Mouse (Mus musculus) kidney, adult 2 months (tissue): ENCODE measurements around the gene Cog3. TPM values are rescaled to one million over a fixed set of nuclear protein-coding genes. Genes with fewer than 3 reads are reported as not detected.
A peak's percentile ranks its signal among the peaks of the same experiment; 100 is the strongest.
"Not testable (repeated sequence)": the region's sequence is repeated elsewhere in the genome, so short reads cannot be mapped to it uniquely, and the experiment has no call there.

Experiments
- DNase-seq: peaks from one replicate; pipeline ENCODE4 v3.0.0; 2021
- H3K27ac ChIP-seq: fragments of 200-500 bp; 2 replicates; pipeline ENCODE4 v1.5.1; 2012; ENCODE audit warnings: low read depth, low read length, control low read depth, inconsistent platforms; ENCODE audit not compliant: insufficient read depth
- H3K27me3 ChIP-seq: fragments of 200-500 bp; replicated peaks from 2 replicates; pipeline ENCODE4 v1.6.1; 2012; ENCODE audit warnings: mild to moderate bottlenecking, moderate library complexity, low read length, inconsistent platforms; ENCODE audit not compliant: control insufficient read depth, insufficient read depth
- H3K36me3 ChIP-seq: fragments of 200-500 bp; 2 replicates; pipeline ENCODE4 v1.6.1; 2012; ENCODE audit warnings: mild to moderate bottlenecking, moderate library complexity, low read length, inconsistent platforms; ENCODE audit not compliant: control insufficient read depth, insufficient read depth
- H3K4me1 ChIP-seq: fragments of 200-500 bp; 2 replicates; pipeline ENCODE4 v1.6.1; 2011; ENCODE audit warnings: low read length; ENCODE audit not compliant: control insufficient read depth, insufficient read depth
- H3K4me3 ChIP-seq: fragments of 200-500 bp; 2 replicates; pipeline ENCODE4 v1.5.1; 2011; ENCODE audit warnings: mild to moderate bottlenecking, low read depth, low read length, control low read depth; ENCODE audit not compliant: insufficient read depth
- CTCF ChIP-seq: fragments of 200-500 bp; conservative IDR thresholded peaks from 2 replicates; pipeline ENCODE4 v1.5.1; 2011; ENCODE audit warnings: low read depth, mild to moderate bottlenecking, control low read depth, low read length, moderate library complexity, mixed read lengths; ENCODE audit not compliant: insufficient read depth, insufficient read length
- POLR2A ChIP-seq: fragments of 200-500 bp; IDR thresholded peaks from one replicate; pipeline ENCODE4 v1.6.1; 2011; ENCODE audit warnings: low read depth, low read length, control low read depth
- WGBS: fragments of 180-500 bp; shearing (Covaris S2); methylation state at CpG from one replicate; pipeline ENCODE4 v1.1.7; 2018; 5-methylcytosine and 5-hydroxymethylcytosine counted together
- polyA plus RNA-seq: library from polyadenylated mRNA; depleted of rRNA; stranded (reverse); fragments of >200 nt; gene quantifications from 2 replicates; pipeline ENCODE4 v1.2.3, GENCODE M21; 2012

The Cog3 gene
- polyA plus RNA-seq, 1 experiment, result 10.0 TPM

GRCm38 (mm10) chr14:75773431-75773830, 19.1 kb upstream of the Cog3 start:
- 43% methylated on average over 8 of the region's 8 CpGs for WGBS
- Histone ChIP-seq H3K36me3 (peaks cover 10% of the 10 kb centered on the region), H3K4me3 (no peak overlapping the region), H3K4me1 (peaks cover 54% of the 10 kb centered on the region), H3K27ac (peak overlapping the region; percentile 46), H3K27me3 (no peaks in the 10 kb centered on the region)
- DNase-seq, result no peak
- TF ChIP-seq POLR2A (no peak), CTCF (no peak)

GRCm38 (mm10) chr14:75772407-75772806, 18.1 kb upstream of the Cog3 start:
- H3K27me3 ChIP-seq, DNase-seq, H3K4me3 ChIP-seq: not testable (repeated sequence)
- Histone ChIP-seq H3K4me1 (peaks cover 46% of the 10 kb centered on the region), H3K36me3 (peaks cover 10% of the 10 kb centered on the region), H3K27ac (peak overlapping the region; percentile 25; the same call in 1 of the 2 replicates)
- 66% methylated on average over 3 of the region's 3 CpGs for WGBS

- no peak overlapping the region for H3K4me3 ChIP-seq
- H3K36me3 ChIP-seq, result peaks cover 13% of the 10 kb centered on the region
- no peak for TF ChIP-seq POLR2A
- TF ChIP-seq CTCF, result no peak
- no peaks in the 10 kb centered on the region for H3K27me3 ChIP-seq
- peak overlapping the region; percentile 54 for H3K27ac ChIP-seq
- peak; percentile 80 for DNase-seq
- peaks cover 34% of the 10 kb centered on the region for H3K4me1 ChIP-seq
- WGBS, result 48% methylated on average over 8 of the region's 8 CpGs
Measured at GRCm38 (mm10) chr14:75771101-75771501, 16.8 kb upstream of the Cog3 start.

- DNase-seq, result no peak
- Histone ChIP-seq H3K4me3 (no peak overlapping the region), H3K36me3 (peaks cover 13% of the 10 kb centered on the region), H3K4me1 (peaks cover 26% of the 10 kb centered on the region), H3K27me3 (no peaks in the 10 kb centered on the region), H3K27ac (no peak overlapping the region)
- WGBS, result 66% methylated on average over 9 of the region's 9 CpGs
- TF ChIP-seq CTCF (no peak), POLR2A (no peak)
Measured at GRCm38 (mm10) chr14:75769334-75769733, 15.0 kb upstream of the Cog3 start.

GRCm38 (mm10) chr14:75768275-75768608, 13.9 kb upstream of the Cog3 start:
- Histone ChIP-seq H3K4me3 (no peak overlapping the region), H3K4me1 (peaks cover 15% of the 10 kb centered on the region), H3K27ac (no peak overlapping the region), H3K27me3 (no peaks in the 10 kb centered on the region), H3K36me3 (peaks cover 12% of the 10 kb centered on the region)
- WGBS, result 9% methylated on average over 1 of the region's 1 CpGs
- DNase-seq, result no peak
- no peak for TF ChIP-seq CTCF
- TF ChIP-seq POLR2A, result no peak

GRCm38 (mm10) chr14:75767492-75768274, 13.4 kb upstream of the Cog3 start:
- TF ChIP-seq CTCF (peak; percentile 88), POLR2A (no peak)
- no peak overlapping the region for H3K27ac ChIP-seq
- H3K4me3 ChIP-seq, result no peak overlapping the region
- peak; percentile 82 for DNase-seq
- peaks cover 10% of the 10 kb centered on the region for H3K4me1 ChIP-seq
- H3K27me3 ChIP-seq, result no peaks in the 10 kb centered on the region
- H3K36me3 ChIP-seq, result peaks cover 12% of the 10 kb centered on the region
- 50% methylated on average over 17 of the region's 17 CpGs for WGBS

GRCm38 (mm10) chr14:75761028-75761805, 6.9 kb upstream of the Cog3 start:
- Histone ChIP-seq H3K27me3 (no peaks in the 10 kb centered on the region), H3K4me1 (no peaks in the 10 kb centered on the region), H3K36me3 (peaks cover 7% of the 10 kb centered on the region; the same call in 1 of the 2 replicates), H3K27ac (no peak overlapping the region), H3K4me3 (no peak overlapping the region)
- WGBS, result 60% methylated on average over 10 of the region's 10 CpGs
- DNase-seq, result peak; percentile 65
- TF ChIP-seq CTCF (peak; percentile 74), POLR2A (no peak)
